Mouse (Mus musculus) thymus, postnatal 14 days (tissue): ENCODE data around the gene Gm10570.

ENCODE experiments used
- DNase-seq: peaks from one replicate; pipeline ENCODE4 v3.0.0; 2021

Gene Gm10570

DNA sequence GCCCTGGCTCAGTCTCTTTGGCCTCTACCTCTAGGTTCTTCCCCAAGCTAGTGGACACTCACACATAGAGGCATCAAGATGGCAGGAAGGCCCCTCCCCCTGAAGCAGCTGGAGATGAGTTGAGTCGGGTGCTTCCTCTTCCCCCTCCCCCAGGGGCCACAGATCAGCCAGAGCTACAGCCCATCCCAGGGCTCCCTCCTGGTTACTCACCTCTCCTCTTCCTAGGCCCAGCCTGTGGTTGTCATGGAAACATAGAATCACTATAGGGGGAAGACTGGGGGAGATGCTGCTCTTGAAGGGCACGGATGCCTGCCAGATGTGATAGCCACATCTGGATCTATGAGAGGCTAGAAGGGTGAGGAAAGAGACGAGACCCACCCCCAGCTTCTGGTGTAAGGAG is 3.7 kb downstream of the Gm10570 start:
- no peak for DNase-seq

DNA sequence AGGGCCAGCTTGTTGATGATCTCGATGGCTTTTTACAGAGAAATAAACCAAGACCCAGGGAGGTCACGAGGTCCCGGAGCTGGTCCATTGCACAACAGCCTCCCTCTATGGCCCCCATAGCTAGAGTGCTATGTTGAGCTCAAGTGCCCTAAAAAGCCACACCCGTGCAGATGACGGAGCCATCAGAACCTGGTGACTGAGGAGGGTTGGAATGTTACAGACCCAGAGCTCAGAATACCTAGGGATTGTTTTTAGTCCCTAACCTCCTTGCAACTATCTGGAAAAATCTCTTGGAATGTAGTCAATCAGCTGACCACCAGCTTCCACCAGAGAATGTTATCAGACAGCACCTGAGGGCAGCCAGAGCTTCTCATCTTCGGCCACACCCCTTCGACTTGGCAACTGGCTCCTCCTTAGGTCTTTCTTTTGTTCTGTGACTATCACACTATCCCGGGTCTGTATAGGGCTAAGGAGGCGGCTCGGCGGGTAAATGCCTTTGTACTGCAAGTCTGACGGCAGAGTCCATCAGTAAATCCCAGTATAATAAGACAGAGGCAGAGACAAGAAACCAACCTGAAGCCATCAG is 6.1 kb downstream of the Gm10570 start:
- DNase-seq, result no peak

DNA sequence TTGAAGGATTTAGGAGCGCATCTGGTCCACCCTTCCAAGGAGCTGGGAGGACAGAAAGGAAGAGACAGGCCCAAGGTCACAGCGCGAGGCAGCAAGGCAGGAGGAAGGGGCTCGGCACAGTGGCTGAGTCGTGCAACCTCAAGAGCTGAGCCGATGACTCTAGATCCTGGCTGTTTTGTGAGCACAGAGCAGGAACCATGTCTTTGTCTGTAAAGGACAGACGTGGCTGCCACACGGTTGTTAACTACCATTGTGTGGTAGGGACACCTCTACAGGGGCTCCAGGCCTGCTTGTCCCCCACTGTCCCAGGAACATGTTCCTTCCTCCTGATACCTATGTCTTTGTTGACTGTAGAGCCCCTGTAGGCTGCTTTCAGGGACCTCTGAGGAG is 8.8 kb downstream of the Gm10570 start:
- no peak for DNase-seq

DNA sequence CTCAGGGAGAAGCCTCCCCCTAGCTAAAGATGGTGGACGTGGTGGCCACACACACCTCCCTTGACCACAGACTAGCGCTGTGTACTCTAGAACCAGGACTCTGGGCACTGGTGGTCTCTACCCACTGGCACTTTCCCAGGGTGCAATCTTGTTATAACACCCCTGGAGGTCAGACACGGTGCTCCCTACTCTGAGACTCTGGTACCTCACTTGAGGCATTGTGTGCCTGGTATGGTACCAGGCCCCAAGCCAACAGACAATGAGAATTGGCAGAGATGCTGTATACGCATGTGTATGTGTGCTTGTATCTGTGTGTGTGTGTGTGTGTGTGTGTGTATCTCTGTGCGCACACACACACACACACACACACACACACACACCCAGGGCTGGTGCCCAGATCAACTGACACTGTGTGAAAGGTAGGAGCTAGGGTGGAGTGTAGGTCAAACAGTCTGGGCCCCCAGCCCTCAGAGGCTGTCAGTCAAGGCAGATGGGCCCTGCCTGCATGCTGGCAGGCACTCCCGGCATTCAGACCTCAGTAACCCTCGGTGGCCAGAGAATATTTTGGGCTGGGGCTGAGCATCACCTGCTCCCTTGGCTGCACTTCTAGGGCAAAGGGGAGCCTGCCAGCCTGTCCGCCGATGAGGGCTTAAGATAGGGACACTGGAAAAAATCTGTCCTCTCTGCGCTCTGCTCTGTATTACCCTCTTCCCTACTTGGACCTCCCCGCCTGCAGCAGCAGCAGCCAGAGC is 9.4 kb downstream of the Gm10570 start:
- no peak for DNase-seq

DNA sequence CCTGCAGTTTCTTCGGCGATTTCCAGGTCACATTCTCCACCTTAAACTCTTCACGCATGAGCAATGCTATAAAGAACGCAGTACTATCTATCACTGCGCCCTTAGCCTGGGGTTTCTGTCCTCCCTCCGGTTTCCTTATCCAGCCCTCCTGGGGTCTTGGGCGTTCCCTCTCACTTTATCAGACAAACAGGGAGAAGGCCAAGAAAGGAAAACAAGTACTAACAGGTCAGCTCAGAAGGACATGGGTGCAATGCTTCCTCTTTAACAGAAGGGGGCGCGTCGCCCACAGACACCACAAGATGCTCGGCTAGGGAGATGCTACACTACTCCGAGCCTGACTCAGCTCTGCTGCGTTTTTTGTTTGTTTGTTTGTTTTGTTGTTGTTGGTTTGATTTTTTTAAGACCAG is 11.3 kb downstream of the Gm10570 start:
- DNase-seq, result no peak

DNA sequence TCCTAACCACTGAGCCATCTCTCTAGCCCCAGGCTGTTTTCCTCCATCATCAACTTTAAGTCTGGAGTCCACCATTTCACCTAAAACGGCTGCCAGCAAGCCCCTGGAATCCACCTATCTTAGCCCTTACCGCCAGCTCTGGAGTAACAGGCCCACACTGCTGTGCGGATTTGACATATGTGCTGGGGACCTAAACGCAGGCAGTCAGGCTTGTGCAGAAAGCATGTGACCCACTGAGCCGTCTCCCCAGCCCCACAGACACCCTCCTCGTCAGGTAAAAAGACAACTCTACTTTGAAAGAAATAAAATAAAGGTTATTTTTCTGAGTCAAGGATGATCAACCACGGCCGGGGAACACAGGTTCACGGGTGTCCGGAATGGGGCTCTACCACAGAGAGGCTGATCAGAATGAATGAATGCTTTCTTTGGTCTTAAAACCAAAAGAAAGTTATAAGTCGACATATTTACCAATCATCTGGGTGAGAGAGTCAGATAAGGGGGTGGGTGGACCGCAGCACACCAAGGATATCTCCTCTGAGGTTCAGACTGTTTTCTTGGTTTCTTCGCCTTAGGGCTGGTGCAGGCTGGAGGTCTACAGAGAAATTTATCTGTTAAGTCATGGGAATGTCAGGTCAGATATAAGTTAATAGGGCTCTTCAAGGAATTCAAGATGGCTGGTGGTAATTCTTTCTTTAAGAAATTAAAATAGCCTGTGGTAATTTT is 12.1 kb downstream of the Gm10570 start:
- DNase-seq, result no peak

DNA sequence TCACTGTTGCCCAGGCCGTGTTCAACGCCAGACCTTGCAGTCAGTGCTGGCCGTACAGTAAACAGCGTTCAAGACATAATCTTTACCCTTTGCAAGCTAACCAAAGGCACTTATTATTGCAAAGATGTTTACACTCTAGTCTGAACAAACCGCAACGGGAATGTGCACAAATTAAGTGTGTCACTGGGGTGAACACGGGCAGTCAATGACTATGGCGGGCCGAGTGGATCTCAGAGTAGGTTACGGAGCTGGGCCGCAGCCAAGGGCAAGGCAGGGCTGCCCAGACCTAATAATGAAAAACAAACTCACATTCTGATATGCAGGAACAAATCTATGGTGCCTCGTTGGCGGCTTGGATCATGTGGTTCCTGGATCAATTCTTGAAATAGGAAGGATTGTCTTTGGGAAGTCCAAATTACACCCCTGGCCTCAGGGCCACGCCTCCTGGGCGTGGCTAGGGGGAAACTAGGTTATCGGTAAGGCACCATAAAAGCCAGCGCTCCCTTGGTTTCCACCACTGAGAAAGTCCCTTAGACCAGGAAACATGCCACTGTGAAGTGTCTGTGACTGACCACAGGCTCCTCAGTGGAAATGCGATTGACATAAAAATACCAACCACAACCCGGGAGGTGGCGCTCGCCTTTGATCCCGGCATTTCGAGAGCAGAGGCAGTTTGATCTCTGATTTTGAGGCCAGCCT is 13.3 kb downstream of the Gm10570 start:
- no peak for DNase-seq

DNA sequence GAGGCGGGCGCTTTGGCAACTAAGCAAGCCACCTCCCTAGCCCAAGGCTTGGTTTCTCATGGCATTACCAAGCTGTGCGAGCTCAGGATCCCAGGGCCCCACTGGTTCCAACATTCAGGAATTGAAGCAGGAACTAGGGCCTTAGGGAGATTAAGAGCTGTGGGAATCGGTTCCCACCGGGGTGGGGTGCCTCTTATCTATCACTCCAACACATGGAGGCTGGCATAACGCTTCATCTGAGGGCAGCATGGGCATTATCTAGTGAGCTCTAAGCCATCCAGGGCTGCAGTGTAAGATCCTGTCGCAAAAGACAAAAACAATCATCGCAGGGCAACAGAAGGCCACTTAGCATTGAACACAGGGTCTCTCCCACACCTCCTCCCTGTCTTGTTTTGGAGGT is 14.0 kb downstream of the Gm10570 start:
- no peak for DNase-seq

DNA sequence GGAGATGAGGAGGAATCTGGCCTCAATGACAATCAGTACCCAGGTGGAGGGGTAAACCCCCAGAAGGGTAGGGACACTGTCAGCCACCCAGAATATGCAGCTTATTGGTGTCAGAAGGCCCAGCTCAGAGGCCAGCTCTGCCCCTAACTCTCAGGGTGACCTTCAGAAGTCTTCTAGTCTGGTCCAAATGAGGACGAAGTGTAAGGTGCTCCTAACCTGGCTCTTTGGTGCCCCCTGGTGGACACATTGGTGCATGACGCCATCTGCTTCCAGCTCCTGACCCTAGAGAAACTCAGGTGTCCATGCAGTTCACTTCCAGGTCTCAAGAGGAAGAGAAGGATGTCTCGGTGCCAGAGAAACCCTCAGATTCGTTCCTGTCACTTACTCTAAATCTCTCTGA is 16.2 kb downstream of the Gm10570 start:
- DNase-seq, result peak; percentile 67

DNA sequence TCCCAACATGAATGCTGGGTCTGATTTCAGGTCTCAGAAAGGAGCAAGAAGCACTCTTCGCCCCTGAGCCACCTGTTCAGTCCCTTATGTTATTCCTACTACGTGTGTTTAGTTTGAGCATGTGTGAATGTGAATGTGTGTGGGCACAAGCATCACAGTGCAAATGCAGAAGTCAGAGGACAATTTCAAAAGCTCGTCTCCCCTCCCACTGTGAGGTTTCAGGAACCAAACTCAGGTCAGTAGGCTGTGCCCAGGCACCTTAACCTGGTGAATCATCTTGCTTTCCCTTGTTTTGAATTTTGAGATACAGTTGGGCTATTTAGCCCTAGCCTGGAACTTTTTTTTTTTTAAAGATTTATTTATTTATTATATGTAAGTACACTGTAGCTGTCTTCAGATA is 18.6 kb downstream of the Gm10570 start:
- no peak for DNase-seq

DNA sequence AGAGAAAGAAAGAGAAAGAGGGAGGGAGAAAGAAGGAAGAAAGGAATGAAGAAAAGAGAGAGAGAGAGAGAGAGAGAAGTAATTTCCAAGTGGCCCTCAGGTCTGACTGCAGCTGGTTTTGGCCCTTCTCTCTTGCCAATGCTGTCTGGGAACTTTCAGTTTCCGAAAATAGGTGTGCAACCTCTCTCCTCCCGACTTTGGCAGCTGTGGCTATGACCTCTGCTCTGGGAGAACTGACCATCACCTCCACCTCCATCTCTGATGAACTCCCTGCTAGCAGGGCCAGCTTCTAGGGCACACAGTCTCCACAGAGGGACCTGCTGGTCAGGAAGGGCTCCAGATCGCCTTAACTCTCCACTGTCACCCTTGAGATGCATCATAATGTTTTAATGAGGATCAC is 21.9 kb downstream of the Gm10570 start:
- no peak for DNase-seq

DNA sequence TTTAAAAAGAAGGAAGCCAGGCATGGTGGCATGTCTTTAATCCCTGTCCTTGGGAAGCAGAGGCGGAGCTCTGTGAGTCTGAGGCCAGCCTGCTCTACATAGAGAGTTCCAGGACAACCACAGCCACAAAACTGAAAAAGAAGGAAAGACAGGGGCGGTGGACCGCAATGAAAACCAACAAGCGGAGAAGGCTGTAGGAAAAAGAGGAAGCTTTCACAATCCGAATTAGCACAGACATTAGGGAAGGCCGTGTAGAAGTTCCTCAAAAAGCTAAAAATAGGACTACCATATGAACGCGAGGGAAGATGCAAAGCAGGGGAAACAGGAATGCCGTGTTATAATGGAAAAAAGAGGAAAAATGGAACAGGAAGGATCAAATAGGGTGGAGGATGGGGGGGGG is 24.6 kb downstream of the Gm10570 start:
- DNase-seq, result no peak

DNA sequence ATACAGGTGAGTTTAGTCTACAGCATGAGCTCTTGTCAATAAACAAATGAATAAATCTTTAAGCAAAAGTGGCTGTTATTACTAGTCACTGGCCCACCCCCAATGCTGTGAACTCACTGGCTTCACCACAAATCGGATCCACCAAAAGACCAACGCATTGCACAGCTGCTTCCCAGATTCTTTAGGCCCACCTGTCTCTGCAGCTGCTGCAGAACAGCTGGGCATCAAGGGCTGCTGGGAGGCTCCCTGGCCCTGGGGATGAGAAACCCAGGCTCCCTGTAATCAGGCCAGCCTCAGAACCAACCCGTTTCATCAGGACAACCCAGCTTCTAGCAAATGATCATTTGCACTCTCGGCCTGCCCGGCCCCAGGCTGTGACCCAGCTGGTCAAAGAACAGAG is 25.6 kb downstream of the Gm10570 start:
- DNase-seq, result no peak

DNA sequence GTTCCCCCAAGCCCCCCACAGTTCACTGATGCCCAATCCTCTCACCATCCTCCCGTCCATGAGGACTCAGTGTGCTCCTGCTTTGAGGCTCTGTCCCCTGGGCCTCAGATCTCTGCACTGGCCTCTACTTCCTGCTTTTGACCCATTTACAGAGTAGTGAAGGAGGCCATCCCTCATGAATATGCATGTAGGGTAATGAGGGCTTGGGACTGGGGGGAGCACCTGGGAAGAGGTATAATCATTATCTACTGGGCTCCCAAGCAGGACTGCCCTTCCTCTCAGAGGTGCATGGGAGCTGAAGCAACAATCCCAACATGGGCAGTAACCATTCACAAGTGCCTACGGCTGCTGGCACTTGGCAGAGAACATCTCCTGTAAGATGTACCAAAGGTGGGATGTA is 29.4 kb downstream of the Gm10570 start, which contains the start of gene Serinc2:
TSS of gene Serinc2 (minus strand) at position 101 of the 400 bp plus-strand sequence.
- no peak for DNase-seq

DNA sequence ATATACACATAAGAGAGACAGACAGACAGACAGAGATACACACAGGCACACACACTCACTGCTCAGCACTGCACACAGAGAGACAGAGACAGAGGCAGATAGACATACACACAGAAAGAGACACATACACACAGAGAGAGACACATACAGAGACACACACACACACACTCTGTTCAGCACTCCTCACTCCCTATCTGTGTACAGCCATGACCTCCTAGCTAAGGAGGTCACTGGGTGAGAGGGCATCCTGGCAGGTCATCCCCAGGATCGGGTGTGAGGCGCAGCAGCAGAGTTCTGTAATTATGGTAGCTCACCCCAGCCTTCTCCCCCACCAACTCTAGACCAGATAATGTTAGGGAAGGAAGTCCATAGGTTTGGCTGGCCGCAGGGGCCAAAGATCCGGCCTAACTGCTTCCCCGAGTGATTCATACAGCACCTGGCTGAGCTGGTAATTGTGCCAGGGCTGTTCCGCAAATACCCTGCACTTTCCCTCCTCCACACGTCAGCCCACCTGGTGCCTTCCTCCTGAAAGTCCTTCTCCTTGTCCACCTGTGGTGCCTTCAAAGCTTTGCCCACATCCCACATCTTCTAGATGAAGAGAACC is 31.8 kb downstream of the Gm10570 start:
- DNase-seq, result no peak

DNA sequence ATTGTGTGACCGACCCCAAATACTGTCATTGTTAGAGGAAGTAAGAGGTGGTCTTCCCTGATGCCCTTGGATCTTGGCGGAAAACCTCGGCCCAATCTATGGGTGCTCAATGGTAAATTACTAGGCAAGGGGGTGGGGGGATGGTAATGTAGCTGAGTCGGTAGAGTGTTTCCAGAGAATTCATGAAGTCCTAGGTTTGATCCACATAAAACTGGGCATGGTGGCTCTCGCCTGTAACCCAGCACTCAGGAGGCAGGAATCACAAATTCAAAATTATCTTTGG is 32.7 kb downstream of the Gm10570 start:
- no peak for DNase-seq

DNA sequence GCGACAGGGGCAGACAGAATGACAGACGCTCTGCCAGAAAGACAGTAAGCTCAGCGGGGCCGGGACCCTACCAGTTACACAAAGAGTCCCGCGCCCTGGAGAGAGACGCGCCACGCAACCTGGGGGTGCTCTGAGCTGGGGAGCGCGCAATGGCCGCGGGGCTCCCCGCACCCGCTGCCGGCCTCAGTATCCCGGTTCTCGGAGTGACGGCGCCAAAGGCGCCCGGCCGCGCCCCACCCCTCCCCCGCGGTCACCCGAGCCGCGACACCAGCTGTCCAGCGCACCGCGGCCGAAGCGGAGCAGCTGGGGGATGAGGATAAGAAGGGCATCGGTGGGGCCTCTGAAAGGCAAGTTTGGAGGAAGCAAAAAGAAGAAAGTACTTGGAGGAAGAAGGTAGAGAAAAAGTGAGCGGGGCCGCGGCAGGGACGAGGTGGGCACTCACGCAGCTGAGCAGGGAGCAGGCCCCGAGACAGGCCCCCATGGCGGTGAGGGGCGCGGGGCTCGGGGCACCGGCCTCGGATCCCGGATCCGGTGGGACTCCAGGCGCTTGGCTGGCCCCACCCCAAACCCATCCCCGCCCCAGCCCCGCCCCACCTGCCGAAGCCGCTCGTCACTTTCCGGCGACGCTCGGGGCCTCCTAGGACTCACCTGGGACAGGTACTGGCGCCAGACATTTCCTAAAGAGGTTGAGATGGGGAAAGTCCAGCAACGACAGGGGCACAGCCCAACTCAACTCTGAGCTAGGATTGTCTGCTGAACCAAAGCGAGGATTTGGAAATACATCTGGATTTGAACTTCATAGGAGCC is 33.3 kb downstream of the Gm10570 start:
- DNase-seq, result no peak

DNA sequence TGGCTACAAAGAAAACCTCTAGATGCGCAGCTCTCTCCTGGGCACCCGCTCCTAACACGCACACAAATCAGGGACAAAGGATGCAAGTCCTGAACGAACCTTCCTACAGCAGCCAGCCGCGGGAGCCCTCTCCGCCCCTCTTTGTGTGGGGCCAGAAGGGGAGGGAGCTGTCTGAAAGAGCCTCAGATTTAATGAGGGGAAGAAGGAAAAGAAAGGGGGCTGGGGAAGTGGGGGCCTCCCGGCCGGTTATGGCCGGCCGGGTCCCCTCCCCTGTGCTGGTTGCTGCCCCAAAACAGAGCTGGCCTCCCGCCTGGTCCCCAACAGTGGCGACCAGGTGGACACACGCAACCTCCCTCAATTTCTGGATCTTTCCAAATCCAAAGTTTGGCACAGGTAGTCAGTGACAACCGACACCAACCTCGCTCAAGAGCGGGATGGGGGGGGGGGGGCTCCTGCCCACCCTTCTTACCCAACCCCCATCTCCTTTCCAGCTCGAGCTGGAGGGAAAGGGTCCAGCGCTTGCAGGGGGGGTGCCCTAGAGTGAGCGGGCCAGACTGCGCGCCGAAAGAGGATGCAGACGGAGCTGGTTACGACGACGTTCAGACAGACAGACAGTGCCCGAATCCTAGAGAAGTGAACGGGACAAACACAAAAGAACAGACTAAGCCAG is 34.0 kb downstream of the Gm10570 start:
- DNase-seq, result no peak

DNA sequence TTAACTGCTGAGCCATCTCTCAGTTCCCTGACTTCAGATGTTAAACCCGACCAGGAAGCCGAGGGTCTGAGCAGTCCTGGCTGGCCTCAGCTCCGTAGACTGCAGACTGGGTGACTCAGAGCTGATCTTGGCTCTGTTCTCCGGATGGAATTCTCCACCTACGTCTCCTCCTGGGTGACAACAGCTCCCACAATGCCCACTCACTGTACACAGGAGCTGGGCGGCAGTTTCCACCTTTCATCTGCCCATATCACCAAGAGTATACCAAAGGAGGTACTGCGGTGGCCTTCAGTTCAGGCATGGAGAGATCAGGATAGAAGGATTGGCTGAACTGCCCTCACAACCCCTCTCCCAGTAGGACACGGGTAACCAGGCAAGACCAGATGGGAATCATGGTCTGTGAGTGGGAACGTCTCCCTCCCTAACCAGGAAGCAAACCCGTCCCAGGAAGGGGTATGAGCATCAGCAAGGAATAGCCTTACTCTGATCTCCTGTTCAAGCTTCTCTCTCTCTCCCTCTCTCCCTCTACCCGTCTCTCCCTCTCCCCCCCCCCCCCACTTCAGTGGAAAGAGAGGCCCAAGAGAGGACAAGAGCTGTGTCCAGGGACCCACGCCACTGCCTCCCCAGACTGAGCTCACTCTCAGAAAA is 34.7 kb downstream of the Gm10570 start:
- no peak for DNase-seq

DNA sequence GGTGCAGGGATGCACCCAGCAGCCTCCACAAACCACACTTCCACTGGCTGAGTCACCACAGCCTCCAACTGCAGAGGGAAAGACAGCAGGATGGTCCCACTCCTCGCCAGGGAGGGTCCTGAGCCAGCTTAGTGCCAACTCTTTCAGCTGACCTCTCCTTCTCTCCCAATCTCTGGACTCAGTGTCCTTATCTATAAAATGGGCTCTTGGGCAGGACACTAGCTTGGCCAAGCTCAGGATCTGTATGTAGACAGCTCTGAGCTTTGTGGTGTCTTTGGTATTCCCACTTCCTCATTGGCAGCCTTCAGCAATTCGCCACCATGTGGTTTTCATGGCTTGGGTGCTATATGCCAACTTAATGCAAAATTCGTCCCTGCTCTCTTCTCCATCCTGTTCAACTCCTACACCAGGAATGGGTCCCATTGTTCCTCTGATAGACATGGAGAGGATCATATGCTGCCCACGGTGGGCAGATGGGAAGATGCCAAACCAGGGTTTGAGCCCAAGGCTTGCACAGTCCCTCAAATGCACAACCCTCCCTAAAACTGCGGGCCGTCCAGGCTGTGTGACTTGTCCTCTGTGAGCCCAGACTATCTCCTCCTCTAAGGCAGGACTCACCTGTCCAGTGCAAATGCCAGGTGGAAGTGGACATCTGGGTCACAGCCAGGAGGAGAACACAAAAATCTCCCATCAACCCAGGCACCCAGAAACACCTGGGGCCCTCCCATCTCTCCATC is 37.7 kb downstream of the Gm10570 start:
- DNase-seq, result no peak

DNA sequence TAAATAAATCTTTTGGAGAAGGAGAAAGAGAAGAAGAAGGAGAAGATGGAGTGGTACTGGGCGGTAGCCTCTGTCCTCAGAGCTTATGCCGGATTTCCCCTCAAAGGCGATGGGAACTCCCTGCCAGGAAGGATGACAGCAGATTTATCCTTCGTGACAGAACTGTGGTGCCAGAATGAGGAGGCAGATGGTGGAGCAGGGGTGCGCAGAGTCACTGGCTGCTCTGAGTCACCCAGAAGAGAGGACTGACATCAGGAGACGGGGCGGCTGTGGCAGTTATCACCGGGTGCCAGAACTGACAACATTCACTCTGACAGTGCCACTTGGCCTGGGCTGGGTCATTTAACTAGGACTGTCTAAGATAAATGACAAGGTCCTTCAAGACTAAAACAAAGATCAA is 38.4 kb downstream of the Gm10570 start:
- DNase-seq, result no peak
